Mouse (Mus musculus): ENCODE measurements around the gene Cldn14. TPM values are rescaled to one million over a fixed set of nuclear protein-coding genes. Genes with fewer than 3 reads are reported as not detected.

The Cldn14 gene
- polyA plus RNA-seq, 1 experiment from 2014 or later: not detected

DNA sequence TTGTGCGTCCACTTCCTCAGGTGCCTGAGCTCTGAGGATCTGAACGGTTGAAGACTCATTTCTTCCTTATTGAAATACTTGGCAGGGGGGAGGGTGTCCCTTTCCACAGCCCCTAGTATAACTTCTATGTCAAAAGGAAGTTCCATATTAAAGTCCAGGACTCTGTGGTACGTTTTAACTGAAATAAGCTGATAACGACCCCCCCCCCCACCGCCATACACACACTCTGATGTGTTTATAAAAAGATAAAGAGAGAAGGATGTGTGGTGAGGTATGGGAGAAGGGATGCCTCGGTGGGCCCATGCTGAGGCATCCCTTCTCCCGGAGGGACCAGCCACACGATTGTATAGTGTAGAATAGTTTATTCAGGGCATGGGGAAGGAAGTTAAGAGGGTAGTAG, 34.4 kb downstream of the Cldn14 start:
- DNase-seq (ENCODE audit: low spot score) (no peak), ATAC-seq (ENCODE audit: low FRiP score) (no peak)
- no peak overlapping the region for H3K9ac ChIP-seq (ENCODE audit: low read depth, low read length)
- H3K27ac ChIP-seq (ENCODE audit: low read depth, low read length): no peak overlapping the region
- H3K4me1 ChIP-seq (replicated peaks; ENCODE audit: control insufficient read depth, insufficient read depth, low read length): no peaks in the 10 kb centered on the region
- no peak overlapping the region for H3K4me3 ChIP-seq (ENCODE audit: low read depth, low read length)
- no peaks in the 10 kb centered on the region for H3K27me3 ChIP-seq (ENCODE audit: control insufficient read depth, insufficient read depth, low read length)
- WGBS: 70% methylated on average over 8 of the region's 8 CpGs
- no peaks in the 10 kb centered on the region for H3K9me3 ChIP-seq (ENCODE audit: control insufficient read depth, low read length)
- no peaks in the 10 kb centered on the region for H3K36me3 ChIP-seq (ENCODE audit: control insufficient read depth, insufficient read depth, low read length)
- H3K4me2 ChIP-seq (replicated peaks; ENCODE audit: low read depth, low read length): no peak overlapping the region

DNA sequence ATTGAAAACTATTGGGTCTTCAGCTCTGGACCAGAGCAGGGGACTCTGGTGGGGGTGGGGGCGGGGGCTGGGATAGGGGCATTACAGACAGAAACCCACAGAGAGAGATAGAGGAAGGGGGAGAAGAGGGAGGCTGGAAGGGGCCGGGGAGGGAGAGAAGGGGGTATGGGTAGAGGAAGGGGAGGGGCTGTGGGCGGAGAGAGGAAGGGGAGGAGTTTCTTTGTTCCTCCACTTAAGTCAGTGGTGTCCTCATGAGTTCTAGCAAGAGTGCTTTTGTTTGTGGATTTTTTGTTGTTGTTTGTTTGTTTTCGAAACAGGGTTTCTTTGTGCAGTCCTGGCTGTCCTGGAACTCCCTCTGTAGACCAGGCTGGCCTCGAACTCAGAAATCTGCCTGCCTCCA, 35.1 kb downstream of the Cldn14 start:
- peak; percentile 39 for DNase-seq (ENCODE audit: low spot score)
- no peak for ATAC-seq (ENCODE audit: low FRiP score)

DNA sequence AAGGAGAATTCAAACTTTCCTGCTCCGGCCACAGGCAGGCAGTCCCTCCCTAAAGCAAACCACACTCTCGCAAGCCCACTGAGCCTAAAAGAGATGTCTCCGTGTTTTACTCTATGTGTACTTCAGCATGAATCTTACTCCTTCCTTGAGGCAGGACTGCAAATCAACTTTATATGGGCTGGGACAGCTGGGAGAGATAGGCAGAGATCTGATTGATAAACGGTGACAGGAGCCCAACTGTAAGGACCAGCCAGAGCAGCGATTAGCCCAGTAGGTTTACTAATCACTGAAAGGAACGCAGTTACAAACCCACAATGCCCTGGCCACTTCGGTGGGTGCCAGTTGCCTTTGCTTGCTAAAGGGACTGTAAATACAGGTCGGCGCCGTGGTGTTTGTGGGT, 35.5 kb downstream of the Cldn14 start:
- no peak overlapping the region for H3K27ac ChIP-seq (ENCODE audit: low read depth, low read length)
- H3K36me3 ChIP-seq (ENCODE audit: control insufficient read depth, insufficient read depth, low read length): no peaks in the 10 kb centered on the region
- no peak overlapping the region; the same call in 1 of the 2 replicates for H3K9ac ChIP-seq (ENCODE audit: low read depth, low read length)
- H3K4me2 ChIP-seq (replicated peaks; ENCODE audit: low read depth, low read length): peak overlapping the region; percentile 29; the same call in 1 of the 2 replicates
- WGBS: 40% methylated on average over 10 of the region's 10 CpGs
- H3K4me3 ChIP-seq (ENCODE audit: low read depth, low read length): peak overlapping the region; percentile 6; the same call in 1 of the 2 replicates
- ATAC-seq (ENCODE audit: low FRiP score) (no peak), DNase-seq (ENCODE audit: low spot score) (peak; percentile 22)
- H3K27me3 ChIP-seq (ENCODE audit: control insufficient read depth, insufficient read depth, low read length): no peaks in the 10 kb centered on the region
- H3K4me1 ChIP-seq (replicated peaks; ENCODE audit: control insufficient read depth, insufficient read depth, low read length): no peaks in the 10 kb centered on the region
- no peaks in the 10 kb centered on the region for H3K9me3 ChIP-seq (ENCODE audit: control insufficient read depth, low read length)

More for the DNA sequence above, 35.1 kb downstream of the Cldn14 start:
- 56% methylated on average over 5 of the region's 5 CpGs for WGBS
- Histone ChIP-seq H3K4me2 (replicated peaks; ENCODE audit: low read depth, low read length) (peak overlapping the region; percentile 29; the same call in 1 of the 2 replicates), H3K27ac (ENCODE audit: low read depth, low read length) (no peak overlapping the region), H3K9ac (ENCODE audit: low read depth, low read length) (no peak overlapping the region; the same call in 1 of the 2 replicates), H3K4me1 (replicated peaks; ENCODE audit: control insufficient read depth, insufficient read depth, low read length) (no peaks in the 10 kb centered on the region), H3K27me3 (ENCODE audit: control insufficient read depth, insufficient read depth, low read length) (no peaks in the 10 kb centered on the region), H3K4me3 (ENCODE audit: low read depth, low read length) (peak overlapping the region; percentile 6; the same call in 1 of the 2 replicates), H3K9me3 (ENCODE audit: control insufficient read depth, low read length) (no peaks in the 10 kb centered on the region), H3K36me3 (ENCODE audit: control insufficient read depth, insufficient read depth, low read length) (no peaks in the 10 kb centered on the region)

DNA sequence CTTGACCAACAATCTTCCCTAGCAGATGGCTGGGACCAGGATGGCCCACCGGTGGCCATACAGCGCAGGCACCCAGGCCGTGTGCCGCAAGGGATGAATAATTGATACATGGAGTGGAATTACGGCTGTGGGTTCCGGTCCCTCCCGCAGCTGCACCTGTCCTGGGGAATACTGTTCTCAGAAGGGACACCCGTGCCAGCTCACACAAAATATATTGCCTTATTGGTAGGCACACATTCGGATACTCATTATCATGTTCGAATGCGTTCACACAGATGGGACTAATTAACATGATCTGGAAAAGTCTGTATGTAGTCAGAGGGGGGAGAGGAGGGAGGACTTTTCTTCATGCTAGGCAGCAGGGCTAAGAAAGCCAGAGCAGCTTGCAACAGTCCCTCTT, 37.6 kb downstream of the Cldn14 start:
- Histone ChIP-seq H3K4me3 (ENCODE audit: low read depth, low read length) (no peak overlapping the region), H3K9me3 (ENCODE audit: control insufficient read depth, low read length) (no peaks in the 10 kb centered on the region), H3K4me1 (replicated peaks; ENCODE audit: control insufficient read depth, insufficient read depth, low read length) (no peaks in the 10 kb centered on the region), H3K9ac (ENCODE audit: low read depth, low read length) (no peak overlapping the region), H3K27ac (ENCODE audit: low read depth, low read length) (no peak overlapping the region), H3K36me3 (ENCODE audit: control insufficient read depth, insufficient read depth, low read length) (no peaks in the 10 kb centered on the region), H3K27me3 (ENCODE audit: control insufficient read depth, insufficient read depth, low read length) (no peaks in the 10 kb centered on the region), H3K4me2 (replicated peaks; ENCODE audit: low read depth, low read length) (no peak overlapping the region)
- ATAC-seq (ENCODE audit: low FRiP score) (no peak), DNase-seq (ENCODE audit: low spot score) (no peak)
- 89% methylated on average over 11 of the region's 11 CpGs for WGBS

DNA sequence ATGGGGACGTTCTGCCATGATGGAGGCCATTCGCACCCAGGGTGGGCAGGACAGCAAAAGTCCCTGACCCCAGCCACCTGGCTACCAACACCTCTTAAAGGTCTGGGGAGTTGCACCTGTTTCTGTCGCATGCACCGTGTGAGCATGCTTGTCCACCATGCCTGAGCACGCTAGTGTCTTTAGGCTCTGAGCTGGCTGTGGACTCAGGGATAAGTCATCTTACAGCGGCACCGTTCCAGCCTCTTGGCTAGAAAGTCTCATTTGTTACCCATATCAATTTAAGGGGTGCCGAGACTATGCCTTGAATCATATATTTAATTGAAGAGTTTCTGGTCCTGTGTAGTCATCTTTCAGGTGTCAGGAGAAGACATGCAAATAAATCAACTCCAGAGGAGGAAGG, 40.7 kb downstream of the Cldn14 start:
- WGBS: 94% methylated on average over 8 of the region's 8 CpGs
- no peaks in the 10 kb centered on the region for H3K27me3 ChIP-seq (ENCODE audit: control insufficient read depth, insufficient read depth, low read length)
- no peak overlapping the region for H3K4me3 ChIP-seq (ENCODE audit: low read depth, low read length)
- no peaks in the 10 kb centered on the region for H3K4me1 ChIP-seq (replicated peaks; ENCODE audit: control insufficient read depth, insufficient read depth, low read length)
- ATAC-seq (ENCODE audit: low FRiP score): no peak
- no peak overlapping the region for H3K4me2 ChIP-seq (replicated peaks; ENCODE audit: low read depth, low read length)
- H3K9ac ChIP-seq (ENCODE audit: low read depth, low read length): no peak overlapping the region
- DNase-seq (ENCODE audit: low spot score): no peak
- no peaks in the 10 kb centered on the region for H3K9me3 ChIP-seq (ENCODE audit: control insufficient read depth, low read length)
- H3K27ac ChIP-seq (ENCODE audit: low read depth, low read length): no peak overlapping the region
- no peaks in the 10 kb centered on the region for H3K36me3 ChIP-seq (ENCODE audit: control insufficient read depth, insufficient read depth, low read length)

DNA sequence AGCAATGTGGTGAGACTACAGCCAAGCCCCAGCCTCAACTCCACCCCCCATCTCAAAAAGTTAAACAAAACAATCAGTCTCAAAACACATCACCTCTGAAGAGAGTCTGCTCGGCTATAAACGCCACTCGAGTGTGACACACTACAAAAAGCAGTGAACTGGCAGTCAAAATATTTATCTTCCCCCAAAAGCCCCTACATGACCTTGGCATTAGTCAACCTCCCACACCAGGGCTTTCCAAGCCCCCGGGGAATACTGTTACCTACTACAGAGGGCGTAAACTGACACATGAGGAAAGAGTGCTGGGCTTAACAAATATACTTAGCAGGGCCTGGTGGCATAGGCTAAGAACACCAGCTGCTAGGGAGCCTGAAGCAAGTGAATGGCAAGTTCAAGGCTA, 46.4 kb downstream of the Cldn14 start:
- DNase-seq (ENCODE audit: low spot score): no peak
- no peak overlapping the region for H3K4me3 ChIP-seq (ENCODE audit: low read depth, low read length)
- no peak overlapping the region for H3K9ac ChIP-seq (ENCODE audit: low read depth, low read length)
- ATAC-seq (ENCODE audit: low FRiP score): no peak
- no peak overlapping the region for H3K27ac ChIP-seq (ENCODE audit: low read depth, low read length)
- H3K4me2 ChIP-seq (replicated peaks; ENCODE audit: low read depth, low read length): no peak overlapping the region
- no peaks in the 10 kb centered on the region for H3K9me3 ChIP-seq (ENCODE audit: control insufficient read depth, low read length)
- 68% methylated on average over 5 of the region's 5 CpGs for WGBS
- no peaks in the 10 kb centered on the region for H3K4me1 ChIP-seq (replicated peaks; ENCODE audit: control insufficient read depth, insufficient read depth, low read length)
- H3K36me3 ChIP-seq (ENCODE audit: control insufficient read depth, insufficient read depth, low read length): no peaks in the 10 kb centered on the region
- no peaks in the 10 kb centered on the region for H3K27me3 ChIP-seq (ENCODE audit: control insufficient read depth, insufficient read depth, low read length)

DNA sequence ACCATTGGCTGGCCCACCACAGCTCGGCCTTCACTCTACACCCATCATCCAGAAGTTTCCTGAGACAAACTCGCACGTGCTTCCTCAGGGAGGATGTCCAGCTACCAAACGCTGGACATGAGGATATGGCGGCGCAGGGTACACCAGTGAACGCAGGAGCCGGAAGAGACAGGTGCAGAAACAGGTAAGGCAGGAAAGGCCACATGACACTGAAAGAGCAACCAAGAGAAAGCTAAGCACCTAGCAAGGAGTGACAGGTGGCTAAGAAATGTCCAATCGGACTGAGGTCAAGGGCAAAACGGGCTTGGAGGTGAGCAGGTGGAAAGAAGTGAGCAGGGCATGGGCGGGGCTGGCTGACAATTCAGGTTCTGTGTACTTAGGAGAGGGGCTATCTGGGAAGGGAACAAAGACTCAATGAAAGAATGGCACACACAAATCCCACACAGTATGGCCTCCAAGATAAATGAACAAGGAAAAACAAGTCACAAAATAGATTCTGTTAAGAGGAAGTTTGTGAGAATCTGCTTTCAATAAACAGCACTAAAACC, 47.5 kb downstream of the Cldn14 start:
- Histone ChIP-seq H3K27me3 (ENCODE audit: control insufficient read depth, insufficient read depth, low read length) (no peaks in the 10 kb centered on the region), H3K36me3 (ENCODE audit: control insufficient read depth, insufficient read depth, low read length) (no peaks in the 10 kb centered on the region), H3K9me3 (ENCODE audit: control insufficient read depth, low read length) (no peaks in the 10 kb centered on the region), H3K4me3 (ENCODE audit: low read depth, low read length) (no peak overlapping the region), H3K27ac (ENCODE audit: low read depth, low read length) (no peak overlapping the region), H3K4me2 (replicated peaks; ENCODE audit: low read depth, low read length) (no peak overlapping the region), H3K4me1 (replicated peaks; ENCODE audit: control insufficient read depth, insufficient read depth, low read length) (no peaks in the 10 kb centered on the region), H3K9ac (ENCODE audit: low read depth, low read length) (no peak overlapping the region)
- 90% methylated on average over 11 of the region's 11 CpGs for WGBS
- no peak for ATAC-seq (ENCODE audit: low FRiP score)
- DNase-seq (ENCODE audit: low spot score): no peak

DNA sequence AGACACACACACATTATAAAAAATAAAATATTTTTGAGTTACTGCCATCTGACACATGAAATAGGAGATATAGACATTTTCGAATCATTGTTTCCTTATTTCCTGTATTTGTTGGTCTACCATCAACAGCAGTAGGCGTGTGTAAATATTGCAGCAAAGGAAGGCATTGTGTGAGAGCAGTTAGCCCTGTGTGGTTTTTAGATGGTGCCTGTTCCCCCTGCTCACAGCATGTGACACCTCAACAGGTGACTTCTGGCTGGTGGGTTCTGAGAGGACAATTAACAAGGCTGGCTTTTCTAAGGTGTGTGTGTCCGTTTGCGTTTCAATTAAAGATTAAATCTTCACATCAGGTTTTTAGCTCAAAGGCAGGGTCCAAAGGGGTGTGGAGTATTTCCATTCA, 48.1 kb downstream of the Cldn14 start:
- Histone ChIP-seq H3K27me3 (ENCODE audit: control insufficient read depth, insufficient read depth, low read length) (no peaks in the 10 kb centered on the region), H3K4me2 (replicated peaks; ENCODE audit: low read depth, low read length) (no peak overlapping the region), H3K4me1 (replicated peaks; ENCODE audit: control insufficient read depth, insufficient read depth, low read length) (no peaks in the 10 kb centered on the region), H3K9me3 (ENCODE audit: control insufficient read depth, low read length) (no peaks in the 10 kb centered on the region), H3K36me3 (ENCODE audit: control insufficient read depth, insufficient read depth, low read length) (no peaks in the 10 kb centered on the region), H3K9ac (ENCODE audit: low read depth, low read length) (no peak overlapping the region), H3K4me3 (ENCODE audit: low read depth, low read length) (no peak overlapping the region), H3K27ac (ENCODE audit: low read depth, low read length) (no peak overlapping the region)
- ATAC-seq (ENCODE audit: low FRiP score) (no peak), DNase-seq (ENCODE audit: low spot score) (no peak)
- WGBS: 86% methylated on average over 4 of the region's 4 CpGs

DNA sequence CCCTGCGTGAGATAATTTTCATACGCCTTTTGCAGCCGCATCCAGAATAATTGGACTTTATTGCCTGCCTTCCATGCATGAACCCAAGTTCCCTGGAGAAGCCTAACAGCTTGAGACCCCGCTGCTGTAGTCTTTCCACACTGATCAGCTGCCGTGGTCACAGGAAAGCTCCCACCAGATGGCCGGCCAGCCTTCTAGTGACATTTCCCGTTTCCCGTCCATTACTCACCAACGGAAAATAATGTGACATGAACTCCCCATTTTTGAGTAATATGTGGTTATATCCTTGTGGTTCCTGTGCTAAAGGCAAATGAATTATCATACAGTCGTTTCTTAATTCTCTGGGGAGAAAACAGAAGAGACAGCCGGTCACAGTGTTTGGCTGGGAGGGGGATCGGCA, 51.2 kb downstream of the Cldn14 start:
- H3K36me3 ChIP-seq (ENCODE audit: control insufficient read depth, insufficient read depth, low read length): no peaks in the 10 kb centered on the region
- H3K27ac ChIP-seq (ENCODE audit: low read depth, low read length): no peak overlapping the region
- whole genome bisulfite sequencing: 81% methylated on average over 12 of the region's 12 CpGs
- no peak overlapping the region for H3K4me2 ChIP-seq (replicated peaks; ENCODE audit: low read depth, low read length)
- no peak overlapping the region for H3K4me3 ChIP-seq (ENCODE audit: low read depth, low read length)
- DNase-seq (ENCODE audit: low spot score) (peak; percentile 25), ATAC-seq (ENCODE audit: low FRiP score) (no peak)
- no peaks in the 10 kb centered on the region for H3K27me3 ChIP-seq (ENCODE audit: control insufficient read depth, insufficient read depth, low read length)
- no peaks in the 10 kb centered on the region for H3K9me3 ChIP-seq (ENCODE audit: control insufficient read depth, low read length)
- H3K4me1 ChIP-seq (replicated peaks; ENCODE audit: control insufficient read depth, insufficient read depth, low read length): no peaks in the 10 kb centered on the region
- no peak overlapping the region for H3K9ac ChIP-seq (ENCODE audit: low read depth, low read length)
